Comparison of ENCODE assay signal across 21 mouse cellular contexts in genomic region chr19:29905896-29906295, GRCm38 (mm10). TPM values are rescaled to one million over a fixed set of nuclear protein-coding genes. Genes with fewer than 3 reads are reported as not detected.
A peak's percentile ranks its signal among the peaks of the same experiment; 100 is the strongest.
DNase-seq lines count a peak whose midpoint lies in the region.
"Had no signal": no experiment of that assay in that cellular context is flagged by ENCODE, and none has a peak within 500 bp of the region (broad histone marks: within the 10 kb centered on the region; RNA-seq: fewer than 3 reads in every experiment).

No protein-coding gene starts in this region.

- peak; percentile 15 for DNase-seq in left cerebral cortex, adult 11 months (ENCODE audit: low spot score)
- DNase-seq in left cerebral cortex, postnatal 25 days (ENCODE audit: low spot score in 2 of 2) = no peak
- DNase-seq in lung, postnatal 25 days (ENCODE audit: low spot score) = peak; percentile 18
- no peak for DNase-seq in lung, postnatal 10 days
- DNase-seq in NIH3T3 (ENCODE audit: low read depth) = peak; percentile 32
- peak; percentile 55 for DNase-seq in brain, adult 2 months (ENCODE audit: low read depth, low spot score)
- DNase-seq in frontal cortex, adult 2 months (ENCODE audit: extremely low spot score in 1 of 2, low spot score in 1 of 2) = no peak
- DNase-seq: adrenal gland, adult 8-10 months; adrenal gland, postnatal 14 days; adrenal gland, postnatal 36 days; cerebellum, adult 11 months; cerebellum, adult 18-20 months; cerebellum, adult 8-10 months; cerebellum, adult 9-11 months; cerebellum, postnatal 14 days; cerebellum, postnatal 36 days; embryo, embryonic 11 days had no signal

- intact Hi-C loops in left cerebral cortex, postnatal 25 days (cut with DNase I) = no loop called here

RNA-seq across cellular contexts. Expression of gene Il33, which starts 19.0 kb away (rescaled TPM):
- 10 to 100 TPM; 21.9 to 25.1 TPM for total RNA-seq in left cerebral cortex, postnatal 25 days (2021)
- 21.5 and 21.7 TPM in 2 replicates for polyA plus RNA-seq in frontal cortex, adult 2 months (2012; rRNA removed)
- total RNA-seq: common myeloid progenitor, adult 5-6 weeks; MEL had no signal
- polyA plus RNA-seq: activated CD4-positive, CD25-positive, alpha-beta regulatory T cell, adult 4 months; erythroblast, embryonic 14.5 days had no signal

Comparison
In these comparisons a context has a peak if more than half of its experiments do, and no peak if none do; other contexts are left out.
1. DNase-seq: peak in left cerebral cortex, adult 11 months (single experiment), lung, postnatal 25 days (single experiment), NIH3T3 (single experiment) and brain, adult 2 months (single experiment); none in left cerebral cortex, postnatal 25 days (0 of 2), lung, postnatal 10 days (single experiment) and frontal cortex, adult 2 months (0 of 2).